Mouse (Mus musculus): ENCODE data around the gene Cacna1d.

Gene Cacna1d

DNA sequence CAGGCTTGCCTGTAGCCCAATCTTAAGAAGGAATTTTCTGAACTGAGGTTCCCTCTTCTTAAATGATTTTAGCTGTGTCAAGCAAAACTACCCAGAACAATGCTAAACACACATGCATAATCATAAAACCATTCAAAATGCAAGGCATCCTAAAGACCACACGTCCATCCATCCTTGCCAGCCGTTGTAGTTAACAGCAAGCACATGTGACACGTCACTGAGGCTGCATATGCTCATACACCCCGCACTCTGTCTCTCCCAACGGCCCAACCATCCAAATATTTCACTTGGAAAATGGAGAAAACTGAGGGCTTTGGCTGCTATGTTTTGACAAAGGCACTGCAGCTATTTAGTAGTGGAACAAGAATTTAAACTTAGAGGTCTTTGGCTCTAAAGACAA is 220.9 kb downstream of the Cacna1d start:
- DNase-seq (ENCODE audit: low read depth, low spot score) = no peak

- DNase-seq (ENCODE audit: low read depth, low spot score) = peak; percentile 80
These were observed 225.5 kb downstream of the Cacna1d start for GRCm38 (mm10) chr14:30265728-30266127.

DNA sequence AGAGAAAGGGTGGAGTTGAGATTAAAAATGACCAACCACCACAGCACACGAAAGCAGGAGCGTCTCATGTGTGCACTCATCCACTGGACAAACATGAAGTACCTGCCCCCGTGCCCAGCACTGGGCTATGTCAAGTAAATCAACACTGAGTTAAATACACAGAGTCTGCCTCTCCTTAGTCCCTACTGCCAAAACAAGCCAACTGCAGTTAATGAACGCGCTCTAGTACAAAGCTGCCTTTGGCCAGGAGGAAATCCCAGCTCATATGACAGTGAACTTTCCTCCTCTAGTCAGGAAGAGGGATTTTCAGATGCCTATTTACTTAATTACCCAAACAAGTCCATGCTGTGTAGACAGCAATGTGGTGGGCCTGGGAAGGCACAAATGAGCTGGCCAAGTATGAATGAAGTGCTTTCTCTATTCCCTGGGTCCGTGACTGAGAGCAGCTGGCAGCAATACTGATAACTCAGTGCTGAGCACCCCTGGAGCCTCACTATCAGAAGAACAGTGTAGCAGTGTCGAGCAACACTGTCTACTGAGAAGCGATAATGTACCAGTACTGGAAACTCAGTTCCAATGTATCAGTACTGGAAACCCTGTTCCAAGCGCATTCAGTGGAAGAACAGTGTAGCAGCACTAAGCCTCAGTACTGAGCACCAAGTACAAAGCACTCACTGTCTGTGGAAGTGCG is 229.5 kb downstream of the Cacna1d start:
- DNase-seq (ENCODE audit: low read depth, low spot score) = no peak

GRCm38 (mm10) chr14:30257626-30258025 is 233.6 kb downstream of the Cacna1d start:
- DNase-seq (ENCODE audit: low read depth, low spot score) = no peak

GRCm38 (mm10) chr14:30256486-30256885 is 234.8 kb downstream of the Cacna1d start:
- DNase-seq (ENCODE audit: low read depth, low spot score) = peak; percentile 55

GRCm38 (mm10) chr14:30255701-30256400 is 235.4 kb downstream of the Cacna1d start:
- peak; percentile 38 for DNase-seq (ENCODE audit: low read depth, low spot score)

- DNase-seq (ENCODE audit: low read depth, low spot score) = peak; percentile 39
These were observed 236.5 kb downstream of the Cacna1d start for GRCm38 (mm10) chr14:30254776-30255175.

- no peak for DNase-seq (ENCODE audit: low read depth, low spot score)
These were observed 238.4 kb downstream of the Cacna1d start for GRCm38 (mm10) chr14:30252824-30253223.

DNA sequence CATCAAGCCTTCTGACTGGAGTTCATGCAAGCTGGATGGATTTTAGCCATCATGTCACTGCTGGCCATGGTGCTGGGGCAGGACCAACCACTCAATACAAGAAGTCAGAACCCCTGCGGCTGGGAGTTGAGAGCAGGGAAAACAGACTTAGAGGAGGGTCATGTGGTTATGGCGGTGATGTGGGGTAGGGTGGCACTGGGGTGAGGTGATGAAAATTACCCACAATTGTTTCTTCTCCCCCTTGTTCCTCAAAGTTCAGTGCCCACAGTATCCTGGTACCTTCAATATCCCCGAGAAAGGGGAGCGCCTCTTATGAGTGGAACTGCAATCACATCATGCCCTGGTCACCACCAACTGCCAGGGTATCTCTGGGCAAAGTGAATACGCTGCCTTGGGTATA is 239.9 kb downstream of the Cacna1d start:
- no peak for DNase-seq (ENCODE audit: low read depth, low spot score)

GRCm38 (mm10) chr14:30249591-30249990 is 241.7 kb downstream of the Cacna1d start:
- DNase-seq (ENCODE audit: low read depth, low spot score) = peak; percentile 69

DNA sequence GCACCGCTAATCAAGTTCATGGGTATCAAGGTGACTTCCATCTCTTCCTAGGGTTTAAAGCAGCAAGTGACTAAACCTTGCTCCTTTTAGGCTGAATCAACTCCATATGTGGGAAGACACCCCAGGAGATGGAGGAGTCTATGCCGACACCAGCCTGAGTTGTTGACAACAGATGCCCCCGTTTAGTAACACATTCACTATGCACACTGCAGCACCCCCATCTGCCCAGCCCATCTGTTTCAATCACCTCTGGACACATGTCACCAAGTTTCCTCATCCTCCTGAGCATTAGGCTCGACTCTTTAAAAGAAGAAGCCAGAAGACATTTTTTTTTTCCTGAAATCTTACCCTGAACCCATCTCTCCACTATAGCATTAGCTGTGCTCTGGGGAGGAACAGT is 242.4 kb downstream of the Cacna1d start:
- no peak for DNase-seq (ENCODE audit: low read depth, low spot score)

DNA sequence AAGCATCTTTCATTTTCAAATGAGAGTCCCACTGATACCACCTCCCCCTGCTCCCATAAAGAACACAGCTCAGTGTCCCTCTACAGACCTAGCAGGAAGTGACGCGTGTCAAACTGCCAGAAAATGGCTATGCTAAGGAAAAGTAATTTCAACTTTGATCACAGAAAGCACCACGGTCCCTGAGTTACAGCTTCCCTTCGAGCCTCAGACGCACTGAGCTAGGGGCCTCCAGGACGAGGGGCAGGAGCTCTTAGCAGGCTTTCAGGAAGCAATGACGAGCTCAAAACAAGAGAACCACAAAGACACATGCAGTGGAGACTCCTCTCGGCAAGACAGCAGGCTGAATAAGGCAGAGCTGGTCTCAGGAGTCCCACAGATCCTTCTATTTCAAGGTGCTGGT is 243.1 kb downstream of the Cacna1d start:
- no peak for DNase-seq (ENCODE audit: low read depth, low spot score)

DNA sequence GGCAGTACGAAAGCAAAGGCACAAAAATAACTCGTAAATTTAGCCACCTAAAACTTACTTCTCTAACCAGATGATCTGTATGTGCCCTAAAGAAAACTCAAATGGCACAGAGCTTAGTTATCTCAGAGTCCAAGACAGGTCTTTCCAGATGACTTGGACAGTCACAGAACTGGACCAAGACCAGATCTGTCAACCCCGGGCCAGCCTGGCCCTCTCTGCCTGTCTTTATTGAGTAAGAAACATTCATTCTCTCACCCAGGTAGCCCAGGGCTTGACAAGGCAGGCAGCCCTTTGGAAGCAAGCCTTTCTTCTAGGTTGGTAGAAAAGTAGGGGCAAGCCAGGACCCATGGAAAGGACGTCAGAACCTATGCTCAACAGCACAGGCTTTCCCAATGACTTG is 243.6 kb downstream of the Cacna1d start:
- no peak for DNase-seq (ENCODE audit: low read depth, low spot score)

- DNase-seq (ENCODE audit: low read depth, low spot score) = no peak
These were observed 246.5 kb downstream of the Cacna1d start for GRCm38 (mm10) chr14:30244776-30245175.

DNA sequence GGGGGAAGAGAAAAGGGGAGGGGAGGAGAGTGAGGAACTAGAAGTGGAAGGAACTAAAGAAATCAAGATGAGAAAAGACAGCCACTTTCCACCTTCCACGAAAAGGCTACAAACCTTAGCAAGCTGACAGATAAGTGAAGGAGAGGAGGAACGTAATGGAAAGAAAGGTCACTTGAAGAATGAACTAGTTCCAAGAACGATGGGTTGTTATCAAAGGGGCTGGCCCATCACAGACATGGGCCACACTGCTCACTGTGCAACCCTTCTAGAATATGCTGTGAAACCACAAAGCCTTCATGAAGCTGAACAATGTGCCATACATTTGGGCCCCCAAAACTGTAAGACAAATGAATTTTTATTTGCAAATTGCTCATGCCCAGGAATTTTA is 248.4 kb downstream of the Cacna1d start:
- no peak for DNase-seq (ENCODE audit: low read depth, low spot score)

- DNase-seq (ENCODE audit: low read depth, low spot score) = no peak
These were observed 249.0 kb downstream of the Cacna1d start for GRCm38 (mm10) chr14:30242166-30242817.

GRCm38 (mm10) chr14:30240916-30241515 is 250.2 kb downstream of the Cacna1d start:
- DNase-seq (ENCODE audit: low read depth, low spot score) = no peak

GRCm38 (mm10) chr14:30238807-30239206 is 252.4 kb downstream of the Cacna1d start:
- no peak for DNase-seq (ENCODE audit: low read depth, low spot score)

DNA sequence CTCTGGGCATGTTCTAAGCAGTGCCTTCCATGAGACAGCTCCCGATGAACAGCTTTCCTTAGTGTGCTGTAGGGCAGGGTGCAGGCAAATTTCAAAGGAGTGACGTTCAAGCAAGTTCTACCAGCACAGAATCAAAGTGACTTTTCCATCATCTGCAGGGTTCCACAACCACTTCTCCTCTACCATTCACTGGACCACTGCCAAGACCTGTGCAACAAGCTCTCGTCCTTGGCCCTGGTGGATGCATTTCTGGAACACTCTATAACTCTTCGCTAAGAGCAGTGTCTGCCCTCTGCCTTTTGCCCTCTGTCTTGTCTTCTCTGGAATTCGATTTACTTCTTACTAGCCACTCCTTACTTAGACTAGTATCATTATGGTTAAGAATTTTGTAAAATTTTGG is 266.1 kb downstream of the Cacna1d start:
- no peak for DNase-seq (ENCODE audit: low read depth, low spot score)

GRCm38 (mm10) chr14:30222101-30222500 is 269.2 kb downstream of the Cacna1d start:
- no peak for DNase-seq (ENCODE audit: low read depth, low spot score)

DNA sequence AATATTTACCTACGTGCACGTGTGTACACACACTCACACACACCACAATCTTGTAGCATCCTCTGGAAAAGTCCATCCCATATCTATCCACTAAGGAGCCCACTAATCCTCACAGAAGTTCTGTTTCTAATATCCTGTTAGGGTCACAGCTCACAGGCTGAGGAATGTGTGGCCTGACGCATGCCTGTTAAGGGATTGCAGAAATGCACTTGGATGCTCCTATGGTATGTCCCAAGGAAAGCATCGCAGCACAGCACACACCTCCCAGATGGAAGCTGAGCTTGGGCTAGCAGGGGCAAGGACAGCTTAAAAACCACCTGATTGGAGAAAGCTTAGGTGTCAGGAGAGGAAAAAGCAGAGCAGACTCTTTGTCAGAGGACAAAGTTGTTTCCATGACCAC is 271.4 kb downstream of the Cacna1d start:
- DNase-seq (ENCODE audit: low read depth, low spot score) = no peak

GRCm38 (mm10) chr14:30218114-30218513 is 273.1 kb downstream of the Cacna1d start:
- DNase-seq (ENCODE audit: low read depth, low spot score) = no peak

All from A20 (cell line).